In genomic region chr5:104002549-104003255, GRCm38 (mm10) we compare ENCODE assay signal across 9 mouse cellular contexts. TPM values are rescaled to one million over a fixed set of nuclear protein-coding genes. Genes with fewer than 3 reads are reported as not detected.
DNase-seq lines count a peak whose midpoint lies in the region; ATAC-seq and TF ChIP-seq lines count a peak whose summit lies in the region.
"Had no signal": no experiment of that assay in that cellular context is flagged by ENCODE, and none has a peak within 500 bp of the region (broad histone marks: within the 10 kb centered on the region; RNA-seq: fewer than 3 reads in every experiment).

No protein-coding gene starts in this region.

- H3K27ac ChIP-seq in testis, adult 2 months (ENCODE audit: control insufficient read depth, insufficient read depth, low read depth, low read length): no peak overlapping the region
- no peak overlapping the region for H3K27ac ChIP-seq in hindbrain, embryonic 11.5 days (ENCODE audit: low read depth, low read length)
- H3K27ac ChIP-seq in midbrain, embryonic 11.5 days (ENCODE audit: low read depth, low read length): no peak overlapping the region

- H3K4me3 ChIP-seq in testis, adult 2 months (ENCODE audit: control insufficient read depth, low read depth, low read length): peak overlapping the region; percentile 22
- no peak overlapping the region for H3K4me3 ChIP-seq in hindbrain, embryonic 11.5 days (ENCODE audit: low read depth, low read length)
- no peak overlapping the region for H3K4me3 ChIP-seq in midbrain, embryonic 11.5 days (ENCODE audit: low read depth, low read length)

- ATAC-seq in hindbrain, embryonic 11.5 days (ENCODE audit: low FRiP score): no peak
- peak; percentile 73; the same call in 1 of the 2 replicates for ATAC-seq in midbrain, embryonic 11.5 days (ENCODE audit: low FRiP score)
- ATAC-seq in megakaryocyte progenitor cell, adult 5-6 weeks (replicated peaks; ENCODE audit: poor library complexity): no peak

- WGBS in hindbrain, embryonic 11.5 days: 15% methylated on average over 18 of the region's 18 CpGs
- WGBS in midbrain, embryonic 11.5 days: 11% methylated on average over 18 of the region's 18 CpGs

- H3K4me1 ChIP-seq in testis, adult 2 months (ENCODE audit: control insufficient read depth, insufficient read depth, low read length): peaks cover 4% of the 10 kb centered on the region
- H3K4me1 ChIP-seq in hindbrain, embryonic 11.5 days (replicated peaks; ENCODE audit: control insufficient read depth, insufficient read depth, low read length): no peaks in the 10 kb centered on the region
- H3K4me1 ChIP-seq in midbrain, embryonic 11.5 days (ENCODE audit: control insufficient read depth, insufficient read depth, low read length): no peaks in the 10 kb centered on the region

- 0 out of 2 replicates have a peak overlapping the region, but pooled peaks have one; percentile 0 for H3K9ac ChIP-seq in hindbrain, embryonic 11.5 days (ENCODE audit: low read depth, low read length)
- H3K9ac ChIP-seq in midbrain, embryonic 11.5 days (ENCODE audit: low read length): no peak overlapping the region

- H3K36me3 ChIP-seq in testis, adult 2 months (ENCODE audit: control insufficient read depth, insufficient read depth, low read length): no peaks in the 10 kb centered on the region
- no peaks in the 10 kb centered on the region for H3K36me3 ChIP-seq in hindbrain, embryonic 11.5 days (ENCODE audit: control insufficient read depth, insufficient read depth, low read length)
- H3K36me3 ChIP-seq in midbrain, embryonic 11.5 days (ENCODE audit: control insufficient read depth, insufficient read depth, low read length): no peaks in the 10 kb centered on the region

- peak overlapping the region; percentile 2; the same call in 1 of the 2 replicates for H3K4me2 ChIP-seq in hindbrain, embryonic 11.5 days (replicated peaks; ENCODE audit: low read depth, low read length)
- H3K4me2 ChIP-seq in midbrain, embryonic 11.5 days: peak overlapping the region; percentile 29; the same call in 1 of the 2 replicates

- DNase-seq in testis, postnatal 14 days (ENCODE audit: low spot score): no peak
- peak; percentile 22 for DNase-seq in hindbrain, embryonic 11.5 days (ENCODE audit: low spot score)
- peak; percentile 92 for DNase-seq in midbrain, embryonic 11.5 days (ENCODE audit: low spot score, missing footprints)
- DNase-seq in right cerebral cortex, postnatal 14 days: no peak
- no peak for DNase-seq in cerebellum, adult 9-10 months
- DNase-seq in spleen, postnatal 10 days (ENCODE audit: low spot score in 2 of 2): no peak

- no peak for TF ChIP-seq CTCF in testis, adult 2 months (IDR thresholded peaks at IDR 0.05; ENCODE audit: control insufficient read depth, insufficient read depth, insufficient replicate concordance, low read depth, low read length)

- TF ChIP-seq POLR2A in testis, adult 2 months (IDR thresholded peaks at IDR 0.05; ENCODE audit: control insufficient read depth, low read depth, low read length): no peak

- H3K27me3 ChIP-seq in testis, adult 2 months (ENCODE audit: control insufficient read depth, insufficient read depth, low read length): no peaks in the 10 kb centered on the region
- no peaks in the 10 kb centered on the region for H3K27me3 ChIP-seq in hindbrain, embryonic 11.5 days (ENCODE audit: control insufficient read depth, insufficient read depth, low read length)
- no peaks in the 10 kb centered on the region for H3K27me3 ChIP-seq in midbrain, embryonic 11.5 days (ENCODE audit: control insufficient read depth, insufficient read depth, low read length)

- no peaks in the 10 kb centered on the region for H3K9me3 ChIP-seq in hindbrain, embryonic 11.5 days (ENCODE audit: control insufficient read depth, low read length)
- no peaks in the 10 kb centered on the region for H3K9me3 ChIP-seq in midbrain, embryonic 11.5 days (ENCODE audit: control insufficient read depth, low read length)

RNA-seq across cellular contexts. Expression of gene Hsd17b11, which starts 19.0 kb away (rescaled TPM):
- 5.1 and 5.5 TPM in 2 replicates for polyA plus RNA-seq in testis, adult 2 months (2012; rRNA removed)
- polyA plus RNA-seq in hindbrain, embryonic 11.5 days (2014; fragmentation: Nextera tagmentation; extraction: Ambion mirVana): 1.3 and 1.5 TPM in 2 replicates
- polyA plus RNA-seq in midbrain, embryonic 11.5 days (2014; fragmentation: Nextera tagmentation; extraction: Ambion mirVana): 1.1 TPM in 2 replicates
- 76.9 and 81.8 TPM in 2 replicates for total RNA-seq in megakaryocyte progenitor cell, adult 5-6 weeks (2015)
- total RNA-seq in megakaryocyte progenitor cell, adult 5-6 weeks (2017): 90.0 and 93.6 TPM in 2 replicates

RNA-seq across cellular contexts. Expression of gene Hsd17b13, which starts 25.5 kb away (rescaled TPM):
- polyA plus RNA-seq in testis, adult 2 months (2012; rRNA removed): 0.12 TPM in 2 replicates
- not detected in 2 replicates for polyA plus RNA-seq in hindbrain, embryonic 11.5 days (2014; fragmentation: Nextera tagmentation; extraction: Ambion mirVana)
- polyA plus RNA-seq in midbrain, embryonic 11.5 days (2014; fragmentation: Nextera tagmentation; extraction: Ambion mirVana): not detected in 2 replicates
- not detected in 2 replicates for total RNA-seq in megakaryocyte progenitor cell, adult 5-6 weeks (2015)
- 0.12 TPM in 1 of 2 replicates, not detected in the other for total RNA-seq in megakaryocyte progenitor cell, adult 5-6 weeks (2017)
- total RNA-seq: MEL had no signal

RNA-seq across cellular contexts. Expression of gene Nudt9, which starts 43.4 kb away (rescaled TPM):
- 170 and 195 TPM in 2 replicates for polyA plus RNA-seq in testis, adult 2 months (2012; rRNA removed)
- polyA plus RNA-seq in hindbrain, embryonic 11.5 days (2014; fragmentation: Nextera tagmentation; extraction: Ambion mirVana): 65.1 and 68.2 TPM in 2 replicates
- 61.8 and 64.7 TPM in 2 replicates for polyA plus RNA-seq in midbrain, embryonic 11.5 days (2014; fragmentation: Nextera tagmentation; extraction: Ambion mirVana)
- total RNA-seq in megakaryocyte progenitor cell, adult 5-6 weeks (2015): 26.1 and 27.6 TPM in 2 replicates
- 54.8 and 64.6 TPM in 2 replicates for total RNA-seq in megakaryocyte progenitor cell, adult 5-6 weeks (2017)

Comparison
In these comparisons a context has a peak if more than half of its experiments do, and no peak if none do; other contexts are left out.
1. DNase-seq: peak in hindbrain, embryonic 11.5 days (single experiment) and midbrain, embryonic 11.5 days (single experiment); none in testis, postnatal 14 days (single experiment), right cerebral cortex, postnatal 14 days (single experiment), cerebellum, adult 9-10 months (single experiment) and spleen, postnatal 10 days (0 of 2).